Mouse (Mus musculus) right cerebral cortex, postnatal 4 days (tissue): ENCODE data around the gene Thbs4.

Experiments used
- DNase-seq: peaks from one replicate; pipeline ENCODE4 v3.0.0-alpha.2; 2022

Thbs4 gene

GRCm38 (mm10) chr13:92759096-92759495, 35.5 kb downstream of the Thbs4 start:
- DNase-seq, result no peak

- no peak for DNase-seq
Measured at GRCm38 (mm10) chr13:92757972-92758585, 36.5 kb downstream of the Thbs4 start.

- no peak for DNase-seq
Measured at GRCm38 (mm10) chr13:92755036-92755435, 39.6 kb downstream of the Thbs4 start.

- no peak for DNase-seq
Measured at GRCm38 (mm10) chr13:92753676-92754075, 40.9 kb downstream of the Thbs4 start.

GRCm38 (mm10) chr13:92751726-92752565, 42.7 kb downstream of the Thbs4 start:
- peak; percentile 96 for DNase-seq

GRCm38 (mm10) chr13:92750976-92751518, 43.6 kb downstream of the Thbs4 start:
- peak; percentile 80 for DNase-seq

- no peak for DNase-seq
Measured at GRCm38 (mm10) chr13:92743337-92743736, 51.3 kb downstream of the Thbs4 start.

- DNase-seq, result no peak
Measured at GRCm38 (mm10) chr13:92742886-92743285, 51.7 kb downstream of the Thbs4 start.

- no peak for DNase-seq
Measured at GRCm38 (mm10) chr13:92740671-92741270, 53.8 kb downstream of the Thbs4 start.

- DNase-seq, result no peak
Measured at GRCm38 (mm10) chr13:92739858-92740257, 54.8 kb downstream of the Thbs4 start.

GRCm38 (mm10) chr13:92738821-92739220, 55.8 kb downstream of the Thbs4 start:
- DNase-seq, result no peak

GRCm38 (mm10) chr13:92736516-92737300, 57.9 kb downstream of the Thbs4 start:
- DNase-seq, result no peak

GRCm38 (mm10) chr13:92735693-92736092, 58.9 kb downstream of the Thbs4 start:
- no peak for DNase-seq

GRCm38 (mm10) chr13:92733741-92734140, 60.9 kb downstream of the Thbs4 start:
- DNase-seq, result peak; percentile 63

GRCm38 (mm10) chr13:92733252-92733651, 61.4 kb downstream of the Thbs4 start:
- peak; percentile 60 for DNase-seq

GRCm38 (mm10) chr13:92732836-92733235, 61.8 kb downstream of the Thbs4 start:
- no peak for DNase-seq

GRCm38 (mm10) chr13:92731811-92732210, 62.8 kb downstream of the Thbs4 start:
- DNase-seq, result no peak

- DNase-seq, result no peak
Measured at GRCm38 (mm10) chr13:92729811-92730210, 64.8 kb downstream of the Thbs4 start.

- no peak for DNase-seq
Measured at GRCm38 (mm10) chr13:92722389-92722788, 72.2 kb downstream of the Thbs4 start.

GRCm38 (mm10) chr13:92721006-92721405, 73.6 kb downstream of the Thbs4 start:
- no peak for DNase-seq

GRCm38 (mm10) chr13:92717851-92718665, 76.6 kb downstream of the Thbs4 start:
- DNase-seq, result no peak

- no peak for DNase-seq
Measured at GRCm38 (mm10) chr13:92712619-92713018, 82.0 kb downstream of the Thbs4 start.
